Mouse (Mus musculus) neutrophil, adult 5-6 weeks (primary cell): ENCODE data around the gene Nipal4. TPM values are rescaled to one million over a fixed set of nuclear protein-coding genes. Genes with fewer than 3 reads are reported as not detected.

Source experiments
- ATAC-seq: fragments of 151-379, 151-347 bp; 2 replicates; pipeline ENCODE4 v1.8.0; 2017; ENCODE audit warnings: mild to moderate bottlenecking, moderate TSS enrichment; ENCODE audit not compliant: insufficient number of reproducible peaks, poor library complexity, low FRiP score, severe bottlenecking; ENCODE audit errors: extremely low read depth
- total RNA-seq: library from RNA; stranded (forward); fragments of 200-1000 nt; gene quantifications from 2 replicates; pipeline ENCODE4 v1.2.3, GENCODE M21; 2017

Nipal4 gene
- total RNA-seq, 1 experiment from 2014 or later: not detected

- no peak for ATAC-seq
These were observed 5.8 kb upstream of the Nipal4 start for GRCm38 (mm10) chr11:46172128-46172527.

GRCm38 (mm10) chr11:46169908-46170307, 3.6 kb upstream of the Nipal4 start:
- ATAC-seq: no peak

- no peak for ATAC-seq
These were observed 2.2 kb upstream of the Nipal4 start for GRCm38 (mm10) chr11:46168506-46168905.

GRCm38 (mm10) chr11:46157462-46157861, 8.8 kb downstream of the Nipal4 start:
- no peak for ATAC-seq

- ATAC-seq: no peak
These were observed 9.4 kb downstream of the Nipal4 start for GRCm38 (mm10) chr11:46156945-46157344.

- ATAC-seq: no peak
These were observed 19.7 kb downstream of the Nipal4 start for GRCm38 (mm10) chr11:46146619-46147018.

GRCm38 (mm10) chr11:46145163-46145875, 21.0 kb downstream of the Nipal4 start:
- no peak for ATAC-seq

GRCm38 (mm10) chr11:46143342-46143741, 23.0 kb downstream of the Nipal4 start:
- no peak for ATAC-seq

- no peak for ATAC-seq
These were observed 31.4 kb downstream of the Nipal4 start for GRCm38 (mm10) chr11:46134899-46135298.

- ATAC-seq: no peak
These were observed 35.0 kb downstream of the Nipal4 start for GRCm38 (mm10) chr11:46131022-46131986.

- ATAC-seq: peak; percentile 25; the same call in 1 of the 2 replicates
These were observed 37.8 kb downstream of the Nipal4 start for GRCm38 (mm10) chr11:46128548-46128945.

GRCm38 (mm10) chr11:46127621-46128547, 38.4 kb downstream of the Nipal4 start:
- ATAC-seq: peak; percentile 52

- ATAC-seq: no peak
These were observed 39.4 kb downstream of the Nipal4 start for GRCm38 (mm10) chr11:46126827-46127410.

- no peak; the same call in 1 of the 2 replicates for ATAC-seq
These were observed 40.0 kb downstream of the Nipal4 start for GRCm38 (mm10) chr11:46126317-46126716.

GRCm38 (mm10) chr11:46125835-46126229, 40.5 kb downstream of the Nipal4 start:
- peak; percentile 54 for ATAC-seq

- ATAC-seq: no peak
These were observed 41.0 kb downstream of the Nipal4 start for GRCm38 (mm10) chr11:46125093-46125834.

- ATAC-seq: no peak
These were observed 42.9 kb downstream of the Nipal4 start for GRCm38 (mm10) chr11:46123328-46123866.

GRCm38 (mm10) chr11:46122875-46123274, 43.4 kb downstream of the Nipal4 start:
- ATAC-seq: no peak
